Mouse (Mus musculus) megakaryocyte progenitor cell, adult 5-6 weeks (primary cell): ENCODE measurements around the gene Cyp27b1. TPM values are rescaled to one million over a fixed set of nuclear protein-coding genes. Genes with fewer than 3 reads are reported as not detected.
"Not testable (repeated sequence)": the region's sequence is repeated elsewhere in the genome, so short reads cannot be mapped to it uniquely, and the experiment has no call there.

ENCODE experiments used
- ATAC-seq: replicated peaks from 2 replicates; pipeline ENCODE4 v1.8.0; 2016; ENCODE audit warnings: mild to moderate bottlenecking, moderate TSS enrichment, inconsistent platforms; ENCODE audit not compliant: poor library complexity
- total RNA-seq, 2 experiments: library from RNA; stranded (forward) in 1 of 2; stranded (reverse) in 1 of 2; fragments of 157-497, 149-512 nt in 1 of 2; fragments of 200-1000 nt in 1 of 2; gene quantifications; 2 replicates each; pipeline versions ENCODE4 v1.2.3 to v1.2.4; 2015 to 2017

The Cyp27b1 gene
- total RNA-seq, 2 experiments from 2014 or later, result not detected

DNA sequence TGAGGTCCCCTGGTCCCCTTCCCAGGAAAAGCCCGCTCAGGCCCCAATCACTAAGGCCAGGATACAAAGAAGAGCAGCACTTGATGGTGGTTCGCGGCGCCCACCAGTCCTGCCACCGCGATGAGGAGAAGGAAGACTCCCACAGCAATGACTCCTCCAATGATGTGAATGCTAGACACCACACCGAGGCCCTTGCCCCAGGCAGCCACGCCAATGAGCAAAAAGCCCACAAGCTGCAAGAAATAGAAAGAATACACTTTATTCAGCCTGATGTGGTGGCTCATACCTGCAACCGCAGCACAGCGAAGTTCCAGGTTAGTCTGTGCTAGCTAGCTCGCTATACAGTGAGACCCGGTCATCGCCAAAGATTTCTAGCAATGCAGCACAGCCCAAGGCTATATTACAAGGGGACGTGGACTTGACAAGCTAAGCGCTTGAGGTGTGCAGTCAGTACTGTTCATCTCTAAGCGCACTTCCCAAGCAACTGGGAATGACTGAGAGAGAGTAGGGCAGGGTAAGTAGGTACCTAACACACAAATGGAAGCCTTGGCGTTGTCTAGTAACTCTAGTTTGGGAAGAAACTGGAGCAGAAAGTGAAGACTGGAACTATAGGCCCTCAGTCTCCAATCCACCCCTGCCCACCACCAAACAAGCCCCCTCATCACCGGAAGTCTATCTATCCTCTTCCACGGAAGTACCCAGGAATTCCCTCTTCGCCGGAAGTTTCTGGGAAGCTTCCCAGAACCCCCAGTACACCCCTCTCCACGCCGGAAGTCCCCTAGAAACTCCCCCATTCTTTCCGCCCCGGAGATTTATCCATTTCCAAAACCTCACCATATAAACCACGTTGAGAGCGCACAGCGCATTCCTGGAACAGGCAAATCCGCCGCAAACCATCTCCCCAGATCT is 21.5 kb downstream of the Cyp27b1 start:
- peak; percentile 5 for ATAC-seq

DNA sequence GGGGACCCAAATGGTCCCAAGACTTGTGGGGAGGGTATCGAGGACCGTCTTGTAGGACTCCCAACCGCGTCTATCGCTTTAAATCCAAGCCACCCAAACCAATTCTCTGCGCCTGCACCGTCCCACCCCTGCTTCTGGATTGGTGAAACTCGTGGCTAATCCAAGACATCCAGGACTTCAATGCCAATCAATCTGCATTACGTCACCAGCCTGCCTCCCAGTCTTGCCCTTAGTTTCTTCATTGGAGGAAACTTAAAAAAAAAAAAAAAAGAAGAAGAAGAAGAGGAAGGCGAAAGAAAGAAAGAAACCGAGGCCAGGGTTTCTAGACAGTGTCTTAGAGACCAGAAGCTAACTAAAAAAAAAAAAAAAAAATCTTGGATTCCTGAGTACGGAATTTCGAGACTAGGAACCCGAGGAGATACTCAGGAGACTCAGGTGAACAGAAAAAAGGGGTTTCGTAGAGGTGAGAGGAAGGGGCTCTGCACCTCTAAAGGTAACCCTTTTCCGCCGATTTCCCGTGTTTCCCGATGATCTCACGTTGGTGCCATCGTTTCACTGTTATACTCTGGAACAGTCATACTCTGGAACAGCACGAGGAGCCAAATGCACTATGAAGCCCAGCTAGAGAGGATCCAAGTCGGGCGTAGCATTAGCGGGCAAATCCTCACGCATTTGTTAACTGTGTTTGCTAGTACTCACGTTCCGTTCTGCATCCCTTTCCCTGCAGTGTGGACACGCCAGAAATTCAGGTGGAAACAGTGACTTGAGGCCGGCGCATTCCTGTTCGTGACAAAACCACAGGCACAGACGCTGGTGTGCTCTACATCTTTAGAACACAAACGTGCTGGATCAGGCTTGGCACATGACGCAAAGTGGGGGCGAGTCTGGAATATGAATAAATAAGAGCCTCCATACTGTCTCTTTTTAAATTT is 22.4 kb downstream of the Cyp27b1 start, which contains the start of gene Tspan31:
Gene Tspan31, minus strand, starts transcription at position 75 of the 932 bp plus-strand sequence.
- ATAC-seq, result peak; percentile 78

DNA sequence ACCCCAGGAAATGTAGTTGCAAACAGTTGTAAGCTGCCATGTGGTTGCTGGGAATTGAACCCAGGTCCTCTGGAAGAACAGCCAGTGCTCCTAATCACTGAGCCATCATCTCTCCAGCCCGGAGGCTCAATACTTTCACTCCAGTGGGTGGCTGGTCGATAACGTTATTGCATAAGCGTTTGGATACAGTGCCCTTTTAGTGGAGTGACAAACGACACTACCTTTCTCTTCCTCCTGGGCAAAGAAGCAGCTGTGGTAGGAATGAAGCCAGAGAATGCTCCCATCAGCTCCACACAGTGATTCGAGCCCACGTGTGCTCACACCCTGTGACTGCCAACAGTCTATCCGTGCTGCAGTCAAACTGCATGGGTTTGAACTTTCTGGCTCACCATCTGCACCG is 23.2 kb downstream of the Cyp27b1 start:
- ATAC-seq, result no peak

DNA sequence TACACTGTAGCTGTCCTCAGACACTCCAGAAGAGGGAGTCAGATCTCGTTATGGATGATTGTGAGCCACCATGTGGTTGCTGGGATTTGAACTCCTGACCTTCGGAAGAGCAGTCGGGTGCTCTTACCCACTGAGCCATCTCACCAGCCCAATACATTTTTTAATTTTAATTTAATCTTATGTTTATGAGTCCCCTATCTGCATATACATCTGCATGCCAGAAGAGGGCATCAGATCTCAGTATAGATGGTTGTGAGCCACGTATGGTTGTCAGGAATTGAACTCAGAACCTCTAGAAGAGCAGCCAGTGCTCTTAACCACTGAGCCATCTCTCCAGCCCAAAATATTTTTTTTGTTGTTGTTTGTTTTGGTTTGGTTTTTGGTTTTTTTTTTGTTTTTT is 24.2 kb downstream of the Cyp27b1 start:
- ATAC-seq, result not testable (repeated sequence)

DNA sequence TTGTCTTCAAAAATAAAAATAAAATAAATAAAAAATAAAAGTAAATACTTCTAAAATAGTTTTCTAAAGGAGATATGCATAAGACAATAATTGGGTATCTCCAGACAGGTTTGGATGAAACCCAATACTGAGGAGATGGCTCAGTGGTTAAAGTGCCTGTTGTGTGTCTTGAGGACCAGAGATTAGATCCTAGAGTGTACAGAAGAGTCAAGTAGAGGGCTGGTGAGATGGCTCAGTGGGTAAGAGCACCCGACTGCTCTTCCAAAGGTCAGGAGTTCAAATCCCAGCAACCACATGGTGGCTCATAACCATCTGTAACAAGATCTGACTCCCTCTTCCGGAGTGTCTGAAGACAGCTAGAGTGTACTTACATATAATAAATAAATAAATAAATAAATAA is 24.9 kb downstream of the Cyp27b1 start:
- not testable (repeated sequence) for ATAC-seq

DNA sequence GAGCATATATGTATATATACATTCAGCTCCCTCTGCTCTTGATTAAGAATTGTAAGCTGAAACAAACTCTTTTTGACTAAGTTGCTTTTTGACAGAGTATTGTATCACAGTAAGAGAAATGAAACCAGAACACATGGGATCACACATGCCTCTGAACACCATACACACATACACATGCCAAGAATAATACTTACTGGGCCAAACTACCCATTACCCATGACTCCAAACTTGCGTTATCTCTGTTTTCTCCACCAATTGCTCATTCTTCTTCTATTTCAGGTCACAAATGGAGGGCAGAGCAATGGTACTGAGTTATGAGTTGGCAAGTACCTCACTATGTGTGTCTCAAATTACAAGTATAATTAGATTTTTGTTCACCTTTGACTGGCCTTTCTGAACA is 25.9 kb downstream of the Cyp27b1 start:
- ATAC-seq, result no peak

DNA sequence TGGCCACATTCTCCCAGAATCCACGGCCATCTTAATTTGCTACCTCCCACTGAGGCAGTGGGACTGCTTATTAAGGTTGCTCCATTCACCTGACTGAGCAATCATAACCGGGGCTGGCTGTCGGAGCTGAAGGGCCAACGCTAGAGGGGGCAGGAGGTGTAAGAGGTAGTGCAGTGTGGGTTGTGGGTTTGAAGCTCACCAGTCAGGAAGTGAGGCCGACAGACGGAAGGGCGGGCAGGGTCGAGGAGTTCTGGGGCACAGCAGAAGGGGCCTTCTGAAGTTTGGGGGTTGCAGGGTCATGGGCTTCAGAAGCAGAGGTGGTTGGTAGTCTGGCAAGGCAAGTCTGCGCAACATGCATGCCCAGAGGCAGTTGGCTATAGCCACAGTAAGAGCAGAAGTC is 27.0 kb downstream of the Cyp27b1 start, which contains the start of gene Agap2:
Gene Agap2, plus strand, starts transcription at position 205 of the 400 bp plus-strand sequence.
- peak; percentile 71 for ATAC-seq

DNA sequence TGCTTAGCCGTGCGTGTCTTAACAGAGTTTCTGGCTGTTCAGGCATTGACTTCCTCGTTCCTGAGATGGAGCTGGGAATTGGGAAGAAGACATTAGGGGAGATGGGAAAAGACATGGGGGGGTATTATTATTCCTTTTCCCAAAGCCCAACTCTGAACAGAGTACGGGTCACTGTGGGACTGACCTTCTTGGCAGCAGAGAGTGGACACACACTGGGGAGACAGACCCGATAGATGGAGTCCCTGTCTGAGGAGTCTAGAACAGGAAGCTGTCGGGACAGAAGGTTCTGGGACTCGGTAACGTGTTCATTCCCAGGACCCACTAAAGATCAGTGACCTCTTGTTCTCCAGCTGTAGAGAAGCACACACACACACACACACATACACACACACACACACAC is 27.6 kb downstream of the Cyp27b1 start:
- ATAC-seq, result no peak

DNA sequence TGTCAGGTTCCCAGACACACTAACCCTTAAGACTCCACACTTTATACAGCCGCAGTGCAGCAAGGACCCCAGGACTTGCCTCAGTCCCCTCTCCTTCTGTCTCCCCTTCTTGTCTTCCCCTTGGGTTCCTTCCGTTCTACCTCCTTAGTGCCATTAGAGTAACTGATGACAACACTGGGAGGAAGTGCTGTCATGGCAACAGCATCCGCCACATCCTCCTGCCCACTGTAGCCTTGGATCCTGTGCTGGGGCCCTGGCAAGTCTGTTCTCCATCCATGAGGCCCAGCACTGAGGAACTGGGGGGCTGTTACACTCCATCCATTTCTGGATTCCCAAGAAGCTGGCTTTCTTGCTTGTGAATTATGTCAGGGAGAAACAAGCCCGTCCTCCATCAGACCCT is 28.0 kb downstream of the Cyp27b1 start:
- ATAC-seq, result peak; percentile 73

DNA sequence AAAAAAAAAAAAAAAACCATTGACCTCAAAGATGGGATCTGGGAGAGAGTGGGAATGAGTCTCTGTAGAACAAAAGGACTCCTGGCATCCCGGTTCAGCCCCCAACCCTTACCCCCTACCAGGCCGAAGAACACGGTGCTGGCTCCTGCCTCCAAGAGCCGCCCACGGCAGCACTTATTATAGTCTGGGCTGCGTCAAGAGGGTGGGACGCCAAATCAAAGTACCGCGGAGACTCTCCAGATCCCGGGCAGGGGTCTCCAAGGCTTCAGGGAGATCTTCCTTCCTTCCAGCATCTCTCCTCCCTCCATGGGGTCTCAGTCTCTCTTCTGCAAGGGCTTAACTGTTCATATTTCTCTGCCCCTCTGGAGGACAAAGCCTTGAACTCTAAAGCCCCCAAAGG is 29.5 kb downstream of the Cyp27b1 start:
- no peak for ATAC-seq

DNA sequence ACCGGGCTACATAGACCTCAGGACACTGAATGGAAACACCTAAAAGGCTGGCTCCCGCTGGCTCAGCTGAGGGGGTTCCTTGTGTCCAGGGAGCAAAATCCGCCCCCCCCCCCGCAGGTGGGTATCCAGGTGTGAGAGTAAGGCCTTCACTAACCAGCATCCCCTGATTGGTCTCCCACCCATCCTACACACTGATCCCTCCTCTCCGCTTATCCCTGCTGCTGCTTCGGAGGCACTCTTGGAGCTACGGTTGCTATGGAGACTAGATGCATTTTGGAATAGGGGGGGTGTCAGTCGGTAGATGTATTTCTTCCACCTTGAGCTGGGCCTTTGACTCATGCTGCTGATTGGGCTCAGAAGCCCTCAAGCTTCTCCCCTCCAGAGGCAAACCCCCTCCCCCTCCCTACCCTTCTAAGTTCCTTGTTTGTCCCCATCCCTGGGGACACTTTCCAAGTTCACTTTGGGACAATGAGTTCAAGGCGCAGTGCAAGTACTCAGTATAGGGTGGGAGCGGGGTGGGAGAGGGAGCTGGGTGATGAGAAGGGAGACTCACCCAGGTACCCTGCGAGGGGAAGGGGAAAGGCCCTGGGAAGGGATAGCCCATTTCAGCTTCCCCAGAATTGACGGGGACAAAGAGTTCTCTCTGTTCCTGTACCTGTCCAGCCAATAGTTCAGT is 30.1 kb downstream of the Cyp27b1 start:
- ATAC-seq, result no peak

DNA sequence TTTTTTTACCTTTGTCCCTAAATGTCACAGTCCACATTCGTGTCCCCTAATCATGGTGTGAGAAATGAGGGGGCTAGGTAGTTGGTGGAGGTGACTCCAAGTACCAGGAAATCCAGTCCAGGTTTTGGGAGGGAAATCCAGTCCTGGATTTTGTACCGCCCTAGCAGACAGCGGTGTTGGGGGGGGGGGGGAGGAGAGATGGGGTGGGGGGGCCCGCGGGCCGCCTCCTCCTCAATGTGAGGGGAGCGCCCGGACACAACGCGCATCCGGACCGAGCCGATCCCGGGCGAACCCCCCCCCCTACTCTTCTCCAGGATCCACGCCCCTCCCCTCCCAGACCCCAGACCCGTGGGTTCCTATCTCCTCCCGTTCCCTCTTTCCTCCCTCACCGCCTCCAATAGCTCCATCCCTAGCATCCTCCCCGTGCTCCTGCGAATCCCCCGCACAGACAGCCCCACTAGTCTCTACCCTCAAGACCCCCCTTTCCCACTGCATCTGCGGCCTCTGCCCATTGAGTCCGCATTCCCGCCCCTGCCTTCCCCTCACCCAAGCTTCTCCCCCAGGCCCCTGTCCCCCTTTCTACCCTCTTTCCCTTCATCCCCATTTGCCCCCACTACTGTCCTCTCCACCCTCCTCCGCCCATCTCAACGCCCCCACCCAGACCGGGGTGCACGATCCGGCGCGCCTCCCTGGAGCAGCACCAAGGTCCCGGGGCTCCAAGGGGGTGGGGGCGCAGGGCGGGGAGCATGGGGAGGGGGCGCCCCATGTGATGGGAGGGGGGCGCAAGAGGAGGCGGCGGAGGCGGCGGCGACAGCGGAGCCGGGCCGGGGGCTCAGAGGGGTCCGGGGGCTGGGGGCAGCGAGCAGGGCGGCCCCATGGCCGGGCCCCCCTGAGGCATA is 30.9 kb downstream of the Cyp27b1 start:
- no peak for ATAC-seq

DNA sequence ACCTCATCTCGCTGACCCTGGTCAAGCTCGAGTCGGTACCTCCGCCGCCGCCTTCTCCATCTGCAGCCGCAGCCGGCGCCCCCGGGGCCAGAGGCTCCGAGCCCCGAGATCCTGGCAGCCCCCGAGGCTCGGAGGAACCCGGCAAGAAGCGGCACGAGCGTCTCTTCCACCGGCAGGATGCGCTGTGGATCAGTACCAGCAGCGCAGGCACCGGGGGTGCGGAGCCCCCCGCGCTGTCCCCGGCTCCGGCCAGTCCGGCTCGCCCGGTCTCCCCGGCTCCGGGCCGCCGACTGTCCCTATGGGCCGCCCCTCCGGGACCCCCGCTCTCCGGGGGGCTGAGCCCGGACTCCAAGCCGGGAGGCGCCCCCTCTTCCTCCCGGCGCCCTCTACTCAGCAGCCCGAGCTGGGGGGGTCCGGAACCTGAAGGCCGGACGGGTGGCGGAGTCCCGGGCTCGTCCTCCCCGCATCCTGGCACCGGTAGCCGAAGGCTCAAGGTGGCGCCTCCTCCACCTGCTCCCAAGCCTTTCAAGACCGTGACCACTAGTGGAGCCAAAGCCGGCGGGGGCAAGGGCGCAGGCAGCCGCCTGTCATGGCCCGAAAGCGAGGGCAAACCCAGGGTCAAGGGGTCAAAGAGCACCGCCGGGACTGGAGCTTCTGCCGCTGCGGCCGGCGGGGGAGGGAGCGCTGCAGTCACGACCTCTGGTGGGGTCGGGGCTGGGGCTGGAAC is 31.8 kb downstream of the Cyp27b1 start:
- ATAC-seq, result no peak

DNA sequence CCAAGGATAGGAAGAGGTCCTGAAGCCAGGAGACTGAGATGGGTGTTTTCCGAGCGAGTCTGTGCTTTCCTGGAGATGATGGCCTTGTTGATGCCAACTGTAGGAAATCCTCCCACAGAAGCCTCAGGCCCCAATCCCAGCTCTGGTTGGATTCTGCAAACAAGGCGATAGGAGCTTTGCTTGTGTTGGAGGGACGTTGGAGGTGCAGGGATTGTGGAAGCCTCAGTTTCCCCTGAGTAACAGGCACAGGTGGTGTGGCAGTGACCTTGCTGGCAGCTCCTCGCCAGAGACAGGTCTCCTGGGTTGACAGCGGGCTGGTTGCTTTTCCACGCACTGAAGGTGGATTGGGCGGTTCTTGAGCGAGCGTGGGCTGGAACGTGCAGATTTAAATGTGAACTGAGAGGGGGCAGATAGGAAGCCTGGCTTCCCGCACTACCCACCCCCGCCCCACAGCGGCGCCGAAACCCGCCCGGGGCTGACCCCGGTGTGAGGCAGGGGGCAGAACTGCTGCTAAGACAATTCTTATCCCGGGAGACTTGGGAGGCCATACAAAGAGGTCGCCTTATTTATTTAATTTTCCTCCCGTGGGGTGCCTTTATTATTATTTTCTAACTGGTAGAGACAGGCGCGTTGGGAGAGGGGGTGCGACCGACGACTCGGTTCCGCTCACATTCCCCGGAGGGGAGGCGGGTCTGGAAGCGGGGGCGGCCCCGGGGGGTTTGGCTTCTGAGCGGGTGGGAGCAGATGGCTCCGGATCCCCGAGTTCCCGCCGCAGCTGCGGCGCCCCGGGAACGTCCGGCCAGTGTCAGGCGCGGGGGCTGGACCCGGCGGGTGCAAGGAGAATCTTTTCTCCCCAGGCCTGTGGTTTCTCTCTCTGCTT is 33.1 kb downstream of the Cyp27b1 start:
- ATAC-seq, result no peak

DNA sequence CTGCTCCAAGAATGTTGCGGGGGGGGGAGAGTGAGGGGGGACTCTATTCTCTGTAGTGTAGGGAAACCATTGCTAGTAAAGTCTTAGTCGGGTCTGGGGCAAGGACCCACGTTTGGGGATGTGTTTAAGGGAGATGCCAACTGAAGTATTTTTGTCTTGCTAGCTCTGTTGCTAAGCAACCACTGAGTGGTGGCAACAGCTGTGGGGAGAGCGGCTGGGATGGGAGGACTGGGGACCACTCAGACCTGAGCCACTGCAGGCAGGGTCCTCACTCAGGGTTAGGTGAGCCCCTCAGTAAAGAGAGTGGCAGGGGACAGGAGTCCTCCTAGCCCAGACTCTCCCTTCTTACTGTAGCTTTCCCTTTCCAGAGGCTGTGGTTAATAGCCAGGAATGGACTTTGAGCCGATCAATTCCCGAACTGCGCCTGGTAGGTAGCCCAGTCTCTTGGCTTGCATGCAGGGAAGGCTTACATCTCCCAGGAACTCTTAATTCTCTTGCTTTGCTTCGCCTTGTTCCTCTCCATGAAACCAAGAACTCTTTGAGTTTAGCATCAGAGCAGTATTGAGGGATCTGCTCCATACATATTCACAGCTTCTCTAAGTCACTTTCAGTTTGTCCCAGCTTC is 34.1 kb downstream of the Cyp27b1 start:
- ATAC-seq, result no peak

DNA sequence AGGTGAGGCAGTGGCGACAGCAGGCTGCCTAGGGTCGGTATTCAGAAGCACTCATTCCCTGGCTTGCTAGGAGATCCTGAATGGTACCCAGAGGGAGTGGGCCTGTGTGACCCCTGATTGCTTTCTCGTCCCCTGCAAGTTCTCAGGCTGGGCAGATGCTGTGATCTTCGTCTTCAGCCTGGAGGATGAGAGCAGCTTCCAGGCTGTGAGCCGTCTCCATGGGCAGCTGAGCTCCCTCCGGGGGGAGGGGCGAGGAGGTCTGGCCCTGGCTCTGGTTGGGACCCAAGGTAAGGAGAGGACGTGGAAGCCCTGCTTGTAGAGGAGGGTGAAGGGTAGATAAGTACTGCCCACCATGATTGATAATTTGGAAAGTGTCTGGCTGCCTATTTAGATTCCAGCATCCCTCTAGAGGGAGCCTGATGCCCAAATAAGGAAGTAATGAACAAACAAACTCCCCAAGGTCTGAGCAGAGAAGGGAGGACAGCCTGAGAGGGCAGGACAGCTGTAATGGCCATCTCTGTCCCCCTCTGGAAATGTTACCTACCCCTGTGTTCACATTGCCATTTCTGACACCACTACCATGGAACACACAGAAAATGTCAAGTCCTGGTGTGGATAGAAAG is 35.4 kb downstream of the Cyp27b1 start:
- no peak for ATAC-seq

DNA sequence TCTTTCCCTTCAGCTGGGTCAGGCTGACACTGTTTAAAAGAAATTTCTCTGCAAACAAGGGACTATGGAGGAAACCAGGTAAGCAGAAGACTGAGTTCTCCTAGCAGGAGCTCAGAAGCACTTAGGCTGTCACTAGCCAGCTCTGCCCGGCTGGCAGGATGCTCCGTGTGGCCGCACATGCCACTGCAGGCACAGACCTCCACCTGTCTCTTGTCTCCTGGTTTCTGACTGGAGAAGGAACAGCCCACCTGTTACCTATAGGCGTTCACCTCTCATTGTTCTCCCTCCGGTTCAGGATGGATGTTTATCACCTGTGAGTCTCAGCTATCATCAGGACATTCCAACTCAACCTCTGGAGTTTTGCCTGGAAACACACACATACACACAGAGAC is 35.9 kb downstream of the Cyp27b1 start:
- no peak for ATAC-seq
